Mouse (Mus musculus): ENCODE data around the gene Gria1.

Gria1 gene

DNA sequence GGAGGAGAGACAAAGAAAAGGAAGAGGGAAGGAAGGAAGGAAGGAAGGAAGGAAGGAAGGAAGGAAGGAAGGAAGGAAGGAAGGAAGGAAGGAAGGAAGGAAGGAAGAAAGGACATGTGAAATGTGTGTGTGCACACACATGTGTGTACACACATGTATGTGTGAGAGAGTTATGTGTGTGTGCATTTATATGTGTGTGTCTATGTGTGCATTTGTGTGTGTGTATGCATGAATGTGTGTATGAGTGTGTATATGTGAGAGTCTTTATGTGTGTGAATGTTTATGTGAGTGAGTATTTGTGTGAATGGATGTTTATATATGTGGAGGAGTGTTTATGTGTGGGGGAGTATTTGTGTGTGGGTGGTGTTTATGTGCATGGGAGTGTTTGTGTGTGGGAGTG is 287.5 kb downstream of the Gria1 start:
- no peak for DNase-seq

- DNase-seq, result no peak
These were observed 292.4 kb downstream of the Gria1 start for GRCm38 (mm10) chr11:57303602-57304001.

GRCm38 (mm10) chr11:57306116-57306515 is 294.9 kb downstream of the Gria1 start:
- no peak for DNase-seq

GRCm38 (mm10) chr11:57306892-57307291 is 295.7 kb downstream of the Gria1 start:
- no peak for DNase-seq

DNA sequence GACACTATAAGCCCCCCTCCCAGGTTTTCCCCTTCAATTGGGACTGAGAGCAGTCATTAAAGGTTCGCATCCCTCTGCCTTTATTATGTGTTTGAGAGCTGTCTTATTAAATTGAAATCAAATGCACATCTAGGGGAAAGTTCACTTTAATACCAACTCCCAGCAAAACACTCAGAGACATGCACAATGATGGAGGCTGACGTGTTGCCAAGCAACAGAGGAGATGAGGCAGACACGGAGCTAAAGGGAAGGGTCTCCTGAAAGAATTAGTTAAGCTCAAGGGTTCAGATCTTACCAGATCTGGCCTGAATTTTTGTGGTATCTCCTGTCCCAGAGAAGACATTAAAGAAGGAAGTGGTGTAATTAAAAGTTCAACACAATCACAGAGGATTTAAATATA is 305.9 kb downstream of the Gria1 start:
- DNase-seq, result no peak

GRCm38 (mm10) chr11:57317478-57317877 is 306.3 kb downstream of the Gria1 start:
- DNase-seq, result no peak

GRCm38 (mm10) chr11:57319374-57319773 is 308.2 kb downstream of the Gria1 start:
- DNase-seq, result peak; percentile 91

- DNase-seq, result peak; percentile 63
These were observed 312.9 kb downstream of the Gria1 start for GRCm38 (mm10) chr11:57324099-57324498.
